Mouse (Mus musculus) R1 (cell line): Measurements from ENCODE around the gene AI597479.

ENCODE experiments used
- DNase-seq: peaks from one replicate; pipeline ENCODE4 v3.0.0-alpha.2; 2018; ENCODE audit warnings: low read depth, low spot score

AI597479 gene

DNA sequence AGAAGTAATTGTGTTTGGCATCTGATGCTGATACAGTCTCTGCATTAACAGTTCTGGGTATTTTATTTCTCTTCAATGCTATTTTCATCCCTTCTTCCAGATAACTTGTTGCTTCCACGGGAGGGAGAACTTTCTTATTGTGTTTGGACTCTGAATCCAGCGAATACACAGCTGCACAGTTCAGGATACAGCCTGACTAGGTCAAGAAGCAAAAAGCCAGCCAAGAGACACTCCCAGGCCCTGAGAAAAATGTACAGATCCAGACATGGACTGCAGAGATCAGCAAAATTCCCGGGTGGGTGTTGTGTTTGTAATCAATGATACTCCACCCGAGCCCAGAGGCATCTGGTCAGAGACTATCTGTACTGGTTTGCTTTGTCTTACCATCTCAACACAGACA lies 60.9 kb downstream of the AI597479 start:
- no peak for DNase-seq

DNA sequence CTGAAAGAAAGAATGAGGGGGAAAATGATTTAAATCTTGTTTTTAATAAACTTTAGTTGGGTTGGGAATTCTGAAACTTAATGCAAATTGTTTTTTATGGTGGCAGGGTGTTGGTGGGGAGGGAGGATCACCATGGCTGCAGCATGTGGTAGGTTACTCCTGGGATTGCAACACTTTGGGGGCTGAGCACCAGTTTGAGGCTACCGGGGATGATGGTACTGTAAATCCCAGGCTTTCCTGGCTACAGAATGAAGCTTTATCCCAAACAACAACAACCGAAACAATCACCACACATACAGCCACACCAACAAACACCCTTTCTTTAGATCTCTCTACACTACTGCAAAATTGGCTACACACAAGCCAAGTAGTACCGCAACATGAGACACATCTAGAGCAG lies 63.9 kb downstream of the AI597479 start:
- no peak for DNase-seq

DNA sequence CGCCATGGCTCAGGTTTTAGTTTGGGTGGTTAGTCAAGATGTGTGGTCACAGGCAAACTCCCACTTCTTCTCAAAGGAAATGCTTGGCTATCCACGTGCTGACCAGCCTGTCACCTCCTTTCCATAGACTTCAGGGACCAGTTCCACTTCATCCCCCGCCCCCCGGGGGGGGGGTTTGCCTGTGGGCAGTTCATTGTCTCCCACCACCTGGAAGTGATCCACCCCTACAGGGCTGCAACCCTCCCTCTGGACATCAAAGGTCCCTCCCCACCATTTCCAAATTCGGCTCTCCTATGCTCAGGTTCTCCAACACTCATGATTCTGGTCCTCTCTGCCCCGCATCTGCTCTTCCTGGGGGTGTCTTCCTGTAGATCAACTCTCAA lies 64.6 kb downstream of the AI597479 start:
- no peak for DNase-seq

DNA sequence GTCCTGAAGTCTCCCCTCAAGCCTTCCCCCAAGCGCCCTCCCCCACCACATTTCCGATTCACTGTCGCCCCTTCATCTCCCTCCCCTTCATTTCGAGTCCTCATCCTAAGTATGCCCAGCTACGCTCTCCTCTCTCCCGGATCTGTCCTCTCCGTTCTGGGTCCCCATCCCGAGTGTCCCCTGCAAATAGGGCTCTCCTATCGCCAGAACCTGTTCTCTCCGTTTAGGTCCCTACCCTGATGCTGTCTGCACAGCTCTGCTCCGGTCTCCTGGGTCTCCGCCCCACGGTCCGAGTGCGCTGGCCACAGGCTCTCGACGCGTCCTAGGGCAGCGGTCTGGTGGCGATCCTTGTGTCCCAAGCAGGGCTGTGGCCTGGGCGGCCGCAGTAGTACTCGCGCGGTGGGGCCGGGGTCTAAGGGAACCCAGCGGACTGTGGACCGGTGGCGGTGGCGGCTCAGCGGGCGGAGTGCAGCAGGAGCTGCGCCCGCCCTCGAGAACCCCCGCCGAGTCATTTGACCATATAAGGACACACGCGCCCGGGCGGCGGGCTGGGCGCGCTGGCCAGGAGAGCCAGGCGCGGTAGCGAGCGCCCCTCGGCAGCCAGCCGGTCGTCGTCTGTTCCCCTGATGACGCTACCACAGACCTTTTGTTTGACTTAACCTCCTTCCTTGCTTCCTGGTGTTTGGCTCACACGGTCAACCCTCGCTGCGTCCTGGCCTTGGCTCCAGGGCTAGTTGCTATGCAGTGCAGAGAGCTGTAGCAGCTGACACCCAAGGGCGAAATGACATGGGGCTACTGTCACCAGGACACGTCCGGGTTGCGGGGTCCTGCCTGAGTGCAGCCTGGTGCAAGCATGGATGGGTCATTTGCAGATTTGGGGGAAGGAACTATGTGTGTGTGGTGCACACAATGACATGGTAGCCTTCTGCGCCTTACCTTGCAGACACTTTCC lies 65.2 kb downstream of the AI597479 start:
- peak; percentile 30 for DNase-seq

DNA sequence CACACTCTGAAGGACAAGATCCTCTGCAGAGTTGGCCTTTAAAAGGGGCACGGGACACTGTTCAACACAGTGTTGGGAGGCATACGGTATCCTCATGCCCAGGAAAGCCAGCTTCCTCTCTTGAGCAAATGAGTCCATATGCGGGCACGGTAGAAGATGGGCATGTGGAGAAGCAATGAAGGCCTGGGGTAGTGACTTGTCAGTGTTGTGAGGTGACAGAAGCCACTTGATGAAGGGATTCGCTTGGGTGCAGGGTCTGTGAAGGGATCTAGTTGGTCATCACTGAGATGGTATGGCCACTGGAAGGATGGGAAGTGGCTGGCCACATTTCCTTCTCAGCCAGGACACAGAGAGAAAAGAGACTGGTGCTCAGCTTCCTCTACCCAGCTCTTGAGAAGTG lies 66.1 kb downstream of the AI597479 start:
- DNase-seq: no peak
